Mouse (Mus musculus) heart, postnatal 14 days (tissue): ENCODE measurements around the gene Slc18b1. TPM values are rescaled to one million over a fixed set of nuclear protein-coding genes. Genes with fewer than 3 reads are reported as not detected.
"Not testable (repeated sequence)": the region's sequence is repeated elsewhere in the genome, so short reads cannot be mapped to it uniquely, and the experiment has no call there.

Source experiments
- DNase-seq, 2 experiments: peaks; one replicate each; pipeline ENCODE4 v3.0.0; 2021 to 2022
- intact Hi-C: fragments of 180-260 bp; cut with DNase I; formaldehyde crosslinking; loops from one replicate; pipeline ENCODE4 v1.15.1; 2025
- long read RNA-seq, 2 experiments: library from polyadenylated mRNA; stranded (forward); transcript quantifications; one replicate each; pipeline ENCODE4 v2.0.0; 2021
- total RNA-seq, 2 experiments: library from RNA; stranded (reverse); gene quantifications; 2 replicates each; pipeline ENCODE4 v1.2.3; 2021

Slc18b1 gene
- total RNA-seq: 1 to 10 TPM; 9.2 to 9.4 TPM
- long read RNA-seq, experiment 1, transcript Slc18b1-201 (14 exons, 2,837 nt): major isoform, 5 of 8 reads
- long read RNA-seq, experiment 1, partial matches to known transcripts: 0 of 8 reads
- long read RNA-seq, experiment 1, other reads (novel, unspliced or antisense): 3 of 8 reads
- long read RNA-seq, experiment 2, partial matches to known transcripts: 0 of 6 reads
- long read RNA-seq, experiment 2, other reads (novel, unspliced or antisense): 3 of 6 reads

- intact Hi-C loops: no loop called here
- peak; percentile 51 to 53 for DNase-seq
Measured at GRCm38 (mm10) chr10:23796551-23797503, at the start of gene Slc18b1. Slc18b1 (plus strand) TSS chr10:23796986.

GRCm38 (mm10) chr10:23754166-23754565 is 42.6 kb upstream of the Slc18b1 start:
- intact Hi-C loops: no loop called here
- DNase-seq: no peak

GRCm38 (mm10) chr10:23777288-23777945 is 19.4 kb upstream of the Slc18b1 start:
- intact Hi-C loops: loop anchor here (1.0 to 5.0 kb wide), 2 partner anchors 661 to 690 kb away; no protein-coding TSS in a partner anchor
- DNase-seq: no peak

- DNase-seq: no peak
- intact Hi-C loops: no loop called here
Measured at GRCm38 (mm10) chr10:23780539-23781275, 16.1 kb upstream of the Slc18b1 start.

- no peak for DNase-seq
- intact Hi-C loops: no loop called here
Measured at GRCm38 (mm10) chr10:23781760-23782735, 14.7 kb upstream of the Slc18b1 start.

GRCm38 (mm10) chr10:23782855-23783492 is 13.8 kb upstream of the Slc18b1 start:
- no peak for DNase-seq
- intact Hi-C loops: no loop called here

- intact Hi-C loops: no loop called here
Measured at GRCm38 (mm10) chr10:23783493-23783884, 13.3 kb upstream of the Slc18b1 start.

GRCm38 (mm10) chr10:23784121-23784520 is 12.7 kb upstream of the Slc18b1 start:
- DNase-seq: no peak
- intact Hi-C loops: no loop called here

More at GRCm38 (mm10) chr10:23783493-23783884, 13.3 kb upstream of the Slc18b1 start:
- DNase-seq: no peak

- intact Hi-C loops, DNase-seq: not testable (repeated sequence)
Measured at GRCm38 (mm10) chr10:23785599-23785998, 11.2 kb upstream of the Slc18b1 start.

GRCm38 (mm10) chr10:23786040-23786439 is 10.7 kb upstream of the Slc18b1 start:
- DNase-seq: no peak
- intact Hi-C loops: no loop called here

- peak in 1 of 2 experiments; percentile 6 for DNase-seq
- intact Hi-C loops: not testable (repeated sequence)
Measured at GRCm38 (mm10) chr10:23786631-23787038, 10.2 kb upstream of the Slc18b1 start.

- intact Hi-C loops: no loop called here
- DNase-seq: peak; percentile 99
Measured at GRCm38 (mm10) chr10:23787062-23787821, 9.5 kb upstream of the Slc18b1 start, which contains the start of gene Rps12. Rps12 (minus strand) TSS chr10:23787275.

GRCm38 (mm10) chr10:23788056-23788600 is 8.7 kb upstream of the Slc18b1 start:
- no peak for DNase-seq
- intact Hi-C loops: no loop called here

GRCm38 (mm10) chr10:23795871-23796520 is 790 bp upstream of the Slc18b1 start:
- DNase-seq: no peak
- intact Hi-C loops: no loop called here

GRCm38 (mm10) chr10:23797606-23798005 is 820 bp downstream of the Slc18b1 start:
- intact Hi-C loops: no loop called here
- no peak for DNase-seq

GRCm38 (mm10) chr10:23798142-23798541 is 1.4 kb downstream of the Slc18b1 start:
- DNase-seq: no peak
- intact Hi-C loops: no loop called here

GRCm38 (mm10) chr10:23799933-23800332 is 3.1 kb downstream of the Slc18b1 start:
- intact Hi-C loops: no loop called here
- DNase-seq: no peak
